Mouse (Mus musculus) CD4-positive, CD25-positive, alpha-beta regulatory T cell, adult 2 months (primary cell): Measurements from ENCODE around the gene Myo18a.

Experiments
- DNase-seq: peaks from one replicate; pipeline ENCODE4 v3.0.0-alpha.2; 2012; ENCODE audit warnings: low read depth, low spot score

Myo18a gene

GRCm38 (mm10) chr11:77872236-77872635 lies 109.2 kb downstream of the Myo18a start:
- no peak for DNase-seq

GRCm38 (mm10) chr11:77872685-77873084 lies 109.6 kb downstream of the Myo18a start:
- DNase-seq, result no peak

GRCm38 (mm10) chr11:77873116-77873515 lies 110.1 kb downstream of the Myo18a start:
- no peak for DNase-seq

- DNase-seq, result no peak
Observed at GRCm38 (mm10) chr11:77874685-77875231, 111.7 kb downstream of the Myo18a start.

DNA sequence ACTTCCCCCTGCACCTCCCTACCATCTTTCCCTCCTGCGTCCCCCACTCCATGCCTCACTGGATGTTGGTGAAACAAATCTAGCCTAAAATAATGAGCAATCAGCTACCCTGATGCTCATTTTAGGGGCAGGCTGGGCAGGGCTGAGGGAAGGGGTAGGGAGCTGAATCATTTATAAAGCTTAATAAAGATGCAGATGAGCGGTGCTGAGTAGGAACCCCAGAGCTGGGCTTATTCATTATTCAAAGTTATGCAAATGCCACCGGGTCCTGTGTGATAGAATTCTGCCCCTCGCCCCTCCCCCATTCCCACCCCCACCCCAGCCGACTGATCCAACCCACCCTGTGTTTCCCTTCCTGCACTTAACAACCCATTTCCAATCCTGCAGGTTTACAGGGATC lies 112.2 kb downstream of the Myo18a start:
- no peak for DNase-seq

DNA sequence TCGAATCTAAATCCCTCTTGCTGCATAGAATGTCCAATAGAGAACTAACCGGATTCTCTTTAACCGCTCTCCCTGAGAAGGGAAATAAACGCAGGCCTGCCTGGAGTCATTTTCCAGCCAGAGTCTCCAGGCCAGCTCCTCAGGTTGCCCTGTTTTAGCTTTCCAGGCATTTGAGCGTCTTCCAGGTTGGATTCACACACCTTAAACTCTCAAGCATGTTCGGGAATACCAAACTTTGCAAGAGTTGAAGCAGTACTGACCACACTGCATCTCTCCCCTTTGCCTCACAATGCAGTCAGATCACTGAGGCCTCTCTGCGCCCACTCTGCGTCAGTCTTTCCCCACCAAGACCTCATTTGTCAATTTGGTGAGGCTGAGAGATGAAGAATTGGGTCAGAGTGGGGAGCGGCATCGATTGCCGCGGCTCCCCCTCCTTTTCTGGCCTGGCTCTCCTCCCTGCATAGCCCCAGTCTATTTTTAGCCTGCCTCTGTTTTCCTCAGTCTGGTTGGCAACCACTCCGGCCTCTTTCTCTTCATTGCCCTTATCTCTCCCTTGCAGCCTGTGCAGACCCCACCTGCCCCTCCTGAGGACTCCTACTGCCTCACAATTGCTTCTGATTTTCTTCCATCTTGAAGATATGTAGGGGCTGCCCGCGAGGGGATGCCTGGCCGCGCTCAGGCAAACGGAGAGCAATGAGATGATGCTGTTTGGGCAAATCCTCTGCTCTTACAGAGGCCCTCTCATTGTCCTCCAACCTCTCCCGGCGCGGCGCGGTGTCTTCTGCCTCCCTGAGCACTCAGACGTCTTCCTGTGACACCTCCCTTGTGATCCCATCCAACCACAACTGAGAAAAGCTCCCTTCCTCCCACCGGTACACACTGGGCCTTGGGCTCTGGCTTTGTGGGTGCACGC lies 113.1 kb downstream of the Myo18a start:
- DNase-seq, result no peak

GRCm38 (mm10) chr11:77876760-77877148 lies 113.7 kb downstream of the Myo18a start:
- no peak for DNase-seq

DNA sequence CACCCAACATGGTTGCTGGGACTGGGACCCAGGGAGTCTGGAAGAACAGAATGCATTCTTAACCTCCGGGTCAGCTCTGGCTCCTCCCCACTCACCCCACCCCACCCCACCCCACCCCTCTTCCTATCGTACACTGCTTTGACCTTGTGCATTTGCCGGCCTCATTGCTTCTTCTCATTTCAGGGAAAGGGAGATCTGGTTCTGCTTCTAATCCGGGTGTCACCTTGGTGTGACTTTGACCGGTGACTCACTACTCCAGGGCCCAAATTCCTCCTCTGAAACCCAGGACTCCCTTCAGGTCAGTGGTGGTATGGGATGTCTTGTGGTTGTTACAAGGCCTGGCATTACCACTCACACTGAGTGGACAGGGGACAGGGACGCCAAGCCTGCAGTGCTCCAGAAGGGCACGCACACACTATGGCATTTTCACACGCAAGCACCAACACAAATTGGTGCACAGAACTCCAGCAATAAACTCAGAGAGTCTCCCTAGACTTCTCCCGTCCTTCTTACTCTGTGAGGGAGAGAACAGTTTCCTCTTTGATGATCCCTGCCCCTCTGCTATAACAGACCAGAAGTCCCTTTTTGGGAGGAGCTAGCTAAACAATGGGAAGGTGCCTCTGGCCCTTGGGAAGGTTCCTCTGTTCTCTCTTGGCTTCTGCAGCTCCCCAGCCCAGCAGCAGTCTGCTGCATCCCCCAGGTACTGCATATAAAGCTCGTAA lies 121.6 kb downstream of the Myo18a start:
- DNase-seq, result no peak

- DNase-seq, result no peak
Observed at GRCm38 (mm10) chr11:77885246-77885575, 122.2 kb downstream of the Myo18a start.

- DNase-seq, result peak; percentile 80
Observed at GRCm38 (mm10) chr11:77887373-77887960, 124.4 kb downstream of the Myo18a start.

GRCm38 (mm10) chr11:77888846-77889245 lies 125.8 kb downstream of the Myo18a start:
- DNase-seq, result no peak

- DNase-seq, result no peak
Observed at GRCm38 (mm10) chr11:77889484-77889883, 126.4 kb downstream of the Myo18a start.

DNA sequence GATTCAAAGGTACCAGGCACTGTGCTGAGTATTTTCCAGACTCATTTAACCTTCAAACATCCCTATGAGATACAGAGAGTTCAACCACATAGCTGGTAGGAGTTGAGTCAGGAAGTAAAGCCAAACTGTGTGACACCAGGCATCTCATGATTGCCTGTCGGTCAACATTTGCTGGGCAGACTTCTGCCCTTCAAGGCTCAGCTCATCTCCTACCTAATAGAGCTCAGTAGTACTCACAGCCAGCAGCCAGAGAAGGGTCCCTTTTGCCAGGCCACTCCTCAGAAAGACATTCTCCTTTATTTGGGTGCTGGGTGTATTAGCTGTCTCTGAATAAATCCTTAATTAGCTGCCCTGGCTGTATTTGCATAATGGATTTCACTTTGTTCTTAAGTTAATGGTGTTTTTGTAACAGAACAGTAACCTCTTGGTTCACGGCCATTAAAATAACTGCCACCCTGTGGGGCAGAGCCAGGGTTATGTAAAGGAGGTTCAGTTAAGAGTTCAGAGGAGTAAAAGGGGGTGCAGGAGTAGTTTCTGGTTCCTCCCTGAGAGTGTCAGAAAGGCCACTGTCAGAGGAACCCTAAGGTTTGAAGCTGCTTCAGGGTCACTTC lies 127.7 kb downstream of the Myo18a start:
- no peak for DNase-seq

GRCm38 (mm10) chr11:77892883-77893282 lies 129.8 kb downstream of the Myo18a start:
- no peak for DNase-seq

DNA sequence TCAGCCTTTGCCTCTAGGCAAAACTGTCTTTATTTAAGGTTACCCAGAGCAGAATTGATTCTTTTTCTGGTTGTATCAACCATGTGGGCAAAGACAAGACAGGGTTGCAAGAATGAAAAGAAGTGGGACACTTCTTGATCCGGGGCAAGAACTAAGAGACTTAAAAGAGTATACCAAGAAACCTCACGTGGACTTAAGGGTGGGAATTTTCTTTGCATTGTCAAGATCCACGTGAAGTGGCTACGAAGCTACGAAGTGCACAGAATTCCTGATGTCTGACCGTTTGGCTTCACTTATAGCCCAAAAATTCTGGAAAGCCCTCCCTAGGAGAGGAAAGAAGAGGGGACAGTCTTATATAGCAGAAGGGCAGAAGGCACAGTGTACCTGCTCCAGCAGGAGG lies 130.2 kb downstream of the Myo18a start:
- no peak for DNase-seq

- DNase-seq, result no peak
Observed at GRCm38 (mm10) chr11:77893787-77894718, 131.0 kb downstream of the Myo18a start, which contains the start of gene Pipox. Gene Pipox, minus strand, starts transcription at chr11:77894096.

DNA sequence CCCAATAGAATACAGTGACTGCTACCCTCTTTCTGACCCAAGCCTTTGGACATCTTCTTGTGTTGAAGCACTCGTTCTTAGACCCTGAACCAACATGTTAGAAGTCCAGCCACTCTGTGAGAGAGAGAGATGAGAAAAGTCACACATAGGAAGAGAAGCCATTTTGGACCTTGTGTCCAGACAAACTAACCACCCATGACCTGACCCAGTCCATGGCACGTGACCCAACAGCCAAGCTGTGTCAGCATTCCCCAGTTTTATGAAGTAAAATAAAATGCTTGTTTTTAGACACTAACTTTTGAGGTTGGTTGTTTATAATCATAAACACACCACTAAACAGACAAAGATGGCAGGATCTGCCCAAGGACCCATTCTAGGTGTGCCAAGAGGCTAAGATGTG lies 131.9 kb downstream of the Myo18a start:
- no peak for DNase-seq

DNA sequence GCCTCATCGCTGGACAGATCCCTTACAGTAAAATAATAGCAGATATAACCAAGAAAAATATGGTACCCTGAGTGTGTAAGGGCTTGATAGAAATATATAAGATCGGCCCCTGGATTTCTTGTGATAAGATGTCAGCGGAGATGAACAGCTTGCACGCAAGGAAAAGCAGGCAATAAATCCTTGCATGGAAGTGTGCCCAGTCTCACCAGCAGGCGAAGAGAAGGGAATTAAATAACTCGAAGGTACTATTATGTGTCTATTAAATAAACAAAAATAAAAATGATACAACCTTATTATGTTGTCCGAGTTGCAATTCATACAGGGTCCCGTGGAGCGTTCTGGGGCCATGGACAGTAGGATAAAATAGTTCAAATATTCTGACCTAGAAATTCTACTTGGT lies 133.0 kb downstream of the Myo18a start:
- no peak for DNase-seq

DNA sequence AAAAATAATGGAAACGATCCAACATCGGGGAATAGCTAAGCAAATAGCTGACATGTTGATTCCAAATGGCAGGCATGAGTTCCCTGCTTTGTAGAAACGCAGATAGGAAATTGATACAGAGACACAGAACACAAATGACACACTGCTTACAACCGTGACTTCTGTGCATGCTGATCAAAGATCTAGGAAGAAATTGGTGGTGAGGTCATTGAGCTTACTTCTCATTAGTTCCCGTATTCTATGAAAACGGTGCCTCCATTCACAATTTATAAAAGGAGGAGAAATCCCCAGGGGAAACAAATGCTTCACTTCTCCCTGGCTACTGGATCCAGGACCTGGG lies 133.4 kb downstream of the Myo18a start:
- no peak for DNase-seq

- DNase-seq, result no peak
Observed at GRCm38 (mm10) chr11:77896820-77897805, 134.1 kb downstream of the Myo18a start.
